Mouse (Mus musculus) hindbrain, embryonic 14.5 days (tissue): ENCODE results near the gene Ccdc127. TPM values are rescaled to one million over a fixed set of nuclear protein-coding genes. Genes with fewer than 3 reads are reported as not detected.

Experiments used
- ATAC-seq: fragments of 200-750 bp; cut with Nextera tagmentation; 2 replicates; pipeline ENCODE4 v1.8.0; 2017; ENCODE audit warnings: moderate number of reproducible peaks, mild to moderate bottlenecking, moderate TSS enrichment, moderate library complexity; ENCODE audit not compliant: low FRiP score
- DNase-seq: peaks from one replicate; pipeline ENCODE4 v3.0.0-alpha.2; 2015; ENCODE audit warnings: low spot score
- H3K27ac ChIP-seq: fragments of 300-500 bp; sonication (generic); 2 replicates; pipeline ENCODE4 v1.5.1; 2014; ENCODE audit warnings: mild to moderate bottlenecking, moderate library complexity
- H3K27me3 ChIP-seq: fragments of 300-500 bp; sonication (generic); 2 replicates; pipeline ENCODE4 v1.6.1; 2014; ENCODE audit warnings: mild to moderate bottlenecking, low read length, mixed read lengths; ENCODE audit not compliant: control insufficient read depth, insufficient read depth
- H3K36me3 ChIP-seq: fragments of 300-500 bp; sonication (generic); replicated peaks from 2 replicates; pipeline ENCODE4 v1.6.1; 2014; ENCODE audit not compliant: control insufficient read depth, insufficient read depth
- H3K4me1 ChIP-seq: fragments of 300-500 bp; sonication (generic); replicated peaks from 2 replicates; pipeline ENCODE4 v1.6.1; 2014; ENCODE audit warnings: antibody characterized with exemption, low read length, mixed read lengths; ENCODE audit not compliant: control insufficient read depth, insufficient read depth
- H3K4me2 ChIP-seq: fragments of 300-500 bp; sonication (generic); replicated peaks from 2 replicates; pipeline ENCODE4 v1.6.1; 2014; ENCODE audit warnings: mild to moderate bottlenecking, moderate library complexity
- H3K4me3 ChIP-seq: fragments of 300-500 bp; sonication (generic); replicated peaks from 2 replicates; pipeline ENCODE4 v1.5.1; 2014; ENCODE audit warnings: mild to moderate bottlenecking, low read length
- H3K9ac ChIP-seq: fragments of 300-500 bp; sonication (generic); 2 replicates; pipeline ENCODE4 v1.6.1; 2014
- H3K9me3 ChIP-seq: fragments of 300-500 bp; sonication (generic); 2 replicates; pipeline ENCODE4 v1.6.1; 2016; ENCODE audit warnings: low read length; ENCODE audit not compliant: control insufficient read depth
- WGBS: fragments of 180-500 bp; shearing (Covaris S2); extraction: QIAGEN DNeasy Blood & Tissue Kit; methylation state at CpG from one replicate; pipeline ENCODE4 v1.1.7; 2014; 5-methylcytosine and 5-hydroxymethylcytosine counted together
- microRNA counts: library from miRNA; unstranded; fragments of <30 nt; microRNA quantifications from one replicate; lab custom pipeline; 2016
- microRNA-seq: library from miRNA; unstranded; fragments of <30 nt; microRNA quantifications from one replicate; pipeline ENCODE4, GENCODE M21; 2016
- polyA plus RNA-seq: library from polyadenylated mRNA; unstranded; fragments of >200 nt; fragmentation: Nextera tagmentation; extraction: Ambion mirVana; gene quantifications from 2 replicates; pipeline ENCODE4 v1.2.1, GENCODE M21; 2014

The Ccdc127 gene
- polyA plus RNA-seq, 1 experiment from 2014 or later: 46.2 TPM

DNA sequence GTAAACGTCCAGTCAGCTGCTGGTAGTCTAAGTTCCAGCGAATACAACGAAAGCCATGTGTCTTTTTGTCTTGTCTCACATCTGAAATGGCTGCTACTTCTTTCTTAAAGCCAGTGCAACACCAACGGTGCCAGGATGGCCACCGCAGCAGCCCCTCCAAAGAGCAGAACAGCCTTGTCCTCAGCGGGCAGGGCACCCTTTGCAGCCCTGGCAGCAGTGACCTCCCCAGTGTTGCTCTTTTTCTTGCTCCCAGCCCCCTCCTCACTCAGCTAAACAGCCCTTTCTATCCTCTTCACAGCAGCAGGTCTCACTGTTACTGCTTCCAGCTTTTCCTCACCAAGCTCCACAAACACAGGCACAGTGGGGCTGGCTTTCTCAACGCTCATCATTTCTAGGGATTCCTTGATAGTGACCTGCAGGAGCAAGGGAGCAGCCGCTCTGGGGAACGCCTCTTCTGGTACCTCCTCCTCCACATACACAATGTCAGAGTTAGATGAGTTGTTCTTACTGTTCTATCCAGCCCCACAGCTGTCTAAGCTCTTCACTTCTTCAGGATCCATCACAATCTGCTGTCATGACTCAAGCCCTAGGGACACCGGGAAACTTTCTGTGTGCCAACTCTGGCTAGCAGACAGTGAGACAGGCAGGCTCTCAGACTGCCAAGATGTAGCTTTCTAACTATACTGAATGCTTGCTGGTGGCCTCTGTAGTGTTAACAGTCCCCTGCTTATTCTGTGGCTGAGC is 31.6 kb downstream of the Ccdc127 start:
- Histone ChIP-seq H3K9me3 (no peaks in the 10 kb centered on the region), H3K4me1 (peaks cover 6% of the 10 kb centered on the region; the same call in 1 of the 2 replicates), H3K4me2 (no peak overlapping the region), H3K9ac (no peak overlapping the region), H3K27me3 (no peaks in the 10 kb centered on the region), H3K27ac (no peak overlapping the region), H3K36me3 (0 out of 2 replicates have a peak, but pooled peaks cover 6% of the 10 kb centered on the region), H3K4me3 (no peak overlapping the region)
- ATAC-seq (peak; percentile 60; the same call in 1 of the 2 replicates), DNase-seq (no peak)
- WGBS: 73% methylated on average over 10 of the region's 10 CpGs

DNA sequence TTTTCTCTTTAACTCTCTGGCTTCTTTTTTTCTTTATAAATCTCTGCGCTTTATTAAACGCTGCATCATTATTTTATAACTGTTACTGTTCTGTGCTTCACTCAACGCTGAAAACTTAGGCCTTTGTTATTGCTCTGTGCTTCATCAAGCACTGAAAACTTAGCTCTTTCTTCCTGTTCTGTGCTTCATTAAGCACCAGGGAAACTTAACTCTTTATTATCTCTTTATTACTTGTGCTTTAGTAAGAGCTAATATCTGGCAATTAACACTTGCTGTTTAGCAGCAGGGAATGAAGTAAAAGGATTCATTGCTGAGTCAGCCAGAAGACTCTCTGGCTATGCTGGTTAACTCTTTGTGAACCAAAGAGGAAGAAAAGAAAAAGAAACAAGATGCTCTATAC is 32.2 kb downstream of the Ccdc127 start:
- Histone ChIP-seq H3K9ac (no peak overlapping the region), H3K36me3 (0 out of 2 replicates have a peak, but pooled peaks cover 3% of the 10 kb centered on the region), H3K4me2 (no peak overlapping the region), H3K27me3 (no peaks in the 10 kb centered on the region), H3K27ac (no peak overlapping the region), H3K4me3 (no peak overlapping the region), H3K9me3 (no peaks in the 10 kb centered on the region), H3K4me1 (peaks cover 6% of the 10 kb centered on the region; the same call in 1 of the 2 replicates)
- ATAC-seq: peak; percentile 43; the same call in 1 of the 2 replicates
- no peak for DNase-seq
- WGBS: 70% methylated on average over 3 of the region's 3 CpGs

DNA sequence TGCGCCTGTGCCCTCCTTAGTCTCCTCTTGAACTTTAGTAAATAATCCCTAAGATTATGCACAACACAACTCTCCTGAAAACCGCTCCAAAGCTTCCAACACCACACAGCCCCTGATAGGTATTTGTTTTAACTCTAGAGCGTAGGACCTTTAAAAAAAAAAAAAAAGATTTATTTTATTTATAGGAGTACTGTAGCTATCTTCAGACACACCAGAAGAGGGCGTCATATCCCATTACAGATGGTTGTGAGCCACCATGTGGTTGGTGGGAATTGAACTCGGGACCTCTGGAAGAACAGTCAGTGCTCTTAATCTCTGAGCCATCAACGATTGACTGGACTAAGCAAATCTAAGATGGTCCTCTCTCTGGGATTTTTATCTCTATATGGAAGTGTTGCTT is 39.6 kb downstream of the Ccdc127 start:
- 72% methylated on average over 6 of the region's 6 CpGs for WGBS

DNA sequence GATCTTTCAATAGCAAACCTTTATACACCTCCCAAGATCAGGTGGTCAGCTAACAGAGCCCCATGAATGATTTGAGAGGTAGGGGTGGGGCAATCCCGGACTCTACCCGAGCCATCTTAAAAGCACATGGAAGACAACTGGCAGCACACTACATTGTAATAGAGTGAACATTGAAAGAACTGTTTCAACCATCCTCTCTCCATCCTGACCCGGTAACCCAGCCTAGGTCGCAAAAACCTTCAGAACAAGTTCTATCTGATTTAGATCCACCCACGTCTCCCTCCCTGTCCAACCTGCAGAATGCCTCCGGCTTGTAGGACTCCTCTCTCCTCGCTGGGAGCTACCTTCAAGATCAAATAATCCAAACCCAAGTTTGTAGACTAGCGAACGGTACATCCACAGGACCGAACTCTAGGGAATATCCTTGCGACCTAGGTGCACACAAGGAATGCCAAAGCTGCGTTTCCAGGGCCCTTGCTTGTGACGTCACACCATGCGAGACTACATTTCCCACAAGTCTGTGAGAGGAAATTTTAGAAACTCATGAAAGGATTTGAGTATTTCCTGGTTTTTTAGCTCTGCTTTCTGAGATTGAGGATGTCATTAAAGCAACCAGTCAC is 40.4 kb downstream of the Ccdc127 start, which contains the start of gene Zfp72:
TSS of gene Zfp72 (minus strand) at position 466 of the 620 bp plus-strand sequence.
- Histone ChIP-seq H3K4me1 (0 out of 2 replicates have a peak, but pooled peaks cover 7% of the 10 kb centered on the region), H3K4me3 (peak within 1 kb of the TSS; percentile 56), H3K4me2 (peak within 1 kb of the TSS; percentile 60), H3K9ac (peak within 1 kb of the TSS; percentile 74), H3K27ac (no peak within 1 kb of the TSS), H3K27me3 (no peaks in the 10 kb centered on the region), H3K9me3 (no peaks in the 10 kb centered on the region), H3K36me3 (no peaks in the 10 kb centered on the region)
- peak; percentile 93 for ATAC-seq
- WGBS: 1% methylated on average over 14 of the region's 14 CpGs
- DNase-seq: peak; percentile 88

More for the DNA sequence above, 39.6 kb downstream of the Ccdc127 start:
- H3K27me3 ChIP-seq: no peaks in the 10 kb centered on the region
- peak overlapping the region; percentile 56 for H3K4me3 ChIP-seq
- DNase-seq: no peak
- 0 out of 2 replicates have a peak, but pooled peaks cover 7% of the 10 kb centered on the region for H3K4me1 ChIP-seq
- H3K9me3 ChIP-seq: no peaks in the 10 kb centered on the region
- 0 out of 2 replicates have a peak, but pooled peaks have one; percentile 4 for ATAC-seq
- no peaks in the 10 kb centered on the region for H3K36me3 ChIP-seq
- peak overlapping the region; percentile 60 for H3K4me2 ChIP-seq
- peak overlapping the region; percentile 74; the same call in 1 of the 2 replicates for H3K9ac ChIP-seq
- H3K27ac ChIP-seq: no peak overlapping the region

DNA sequence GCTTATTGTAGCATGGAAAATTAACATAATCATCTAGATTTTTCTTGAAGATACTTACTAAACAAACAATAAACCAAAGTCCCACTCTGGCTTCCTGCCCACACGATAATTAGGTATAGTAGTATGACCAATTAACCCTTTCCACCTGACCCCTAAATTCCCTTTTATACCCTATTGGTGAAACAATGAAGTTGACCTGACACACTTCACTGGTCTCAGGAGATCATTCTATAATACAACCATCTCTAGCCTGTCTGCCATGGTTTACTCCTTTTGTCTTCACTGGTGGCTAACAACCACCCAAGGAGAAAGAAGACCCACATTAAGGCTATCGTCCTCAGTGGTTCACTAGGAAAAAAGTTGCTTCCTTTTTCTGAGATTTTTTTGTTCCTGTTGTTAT is 41.0 kb downstream of the Ccdc127 start:
- Histone ChIP-seq H3K9ac (no peak overlapping the region), H3K36me3 (no peaks in the 10 kb centered on the region), H3K27ac (no peak overlapping the region), H3K4me1 (0 out of 2 replicates have a peak, but pooled peaks cover 7% of the 10 kb centered on the region), H3K4me3 (no peak overlapping the region), H3K9me3 (no peaks in the 10 kb centered on the region), H3K27me3 (no peaks in the 10 kb centered on the region), H3K4me2 (no peak overlapping the region)
- 75% methylated on average over 2 of the region's 2 CpGs for WGBS
- ATAC-seq (no peak), DNase-seq (no peak)

DNA sequence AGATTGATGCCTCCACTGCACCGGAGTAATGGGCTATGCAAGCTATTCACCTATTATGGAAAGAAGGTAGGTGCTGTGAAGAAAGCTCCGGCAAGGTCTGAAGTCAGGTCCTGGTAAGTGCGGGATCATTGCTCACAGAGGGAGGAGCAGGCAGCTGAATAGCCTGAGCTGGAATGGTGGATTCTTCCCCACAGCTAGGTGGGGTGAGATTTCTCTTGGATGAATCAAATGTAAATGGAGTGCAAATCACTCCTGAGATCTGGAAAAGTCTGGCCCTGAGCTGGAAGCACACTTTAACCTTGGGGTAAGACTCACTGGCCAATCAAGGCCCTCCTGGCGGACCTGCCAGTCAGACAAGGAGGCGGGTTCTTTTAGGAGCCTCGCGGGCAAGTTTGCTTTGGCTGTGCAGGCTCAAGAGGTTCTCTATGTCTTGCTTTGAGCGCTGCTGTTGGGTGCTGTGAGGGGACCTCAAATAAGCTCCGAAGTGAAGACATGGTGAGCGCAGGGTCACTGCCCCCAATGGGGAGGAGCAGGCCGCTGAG is 49.3 kb downstream of the Ccdc127 start, which contains the start of gene Ftl1-ps1:
TSS of gene Ftl1-ps1 (plus strand) at position 397 of the 542 bp plus-strand sequence.
- DNase-seq: no peak
- ATAC-seq: no peak
- 13% methylated on average over 11 of the region's 11 CpGs for WGBS

More for the DNA sequence above, 49.3 kb downstream of the Ccdc127 start, which contains the start of gene Ftl1-ps1:
- H3K27ac ChIP-seq: no peak within 1 kb of the TSS
- H3K9me3 ChIP-seq: no peaks in the 10 kb centered on the region
- no peak within 1 kb of the TSS for H3K4me3 ChIP-seq
- H3K4me1 ChIP-seq: no peaks in the 10 kb centered on the region
- 0 out of 2 replicates have a peak, but pooled peaks cover 4% of the 10 kb centered on the region for H3K27me3 ChIP-seq
- no peak within 1 kb of the TSS; the same call in 1 of the 2 replicates for H3K4me2 ChIP-seq
- H3K36me3 ChIP-seq: no peaks in the 10 kb centered on the region
- no peak within 1 kb of the TSS for H3K9ac ChIP-seq

MicroRNAs within 50 kb of the gene (microRNA counts, 519-probe panel; counts per million panel counts)
- not detected for microRNA mmu-miR-692 (lab: Ali Mortazavi, UCI)

Small RNAs within 50 kb of the gene (microRNA-seq; reads per million reads assigned to microRNA genes)
- gene Mir692-3: not detected

Other genes starting within 250 kb of the Ccdc127 start
- 0.46 TPM in 1 of 2 replicates, not detected in the other for gene Slc9a3, start 228.9 kb upstream of the Ccdc127 start, polyA plus RNA-seq
- gene Exoc3, start 141.6 kb upstream of the Ccdc127 start, polyA plus RNA-seq: 125 and 133 TPM in 2 replicates
- 0.51 and 0.52 TPM in 2 replicates for gene Ahrr, start 58.0 kb upstream of the Ccdc127 start, polyA plus RNA-seq
- 126 and 138 TPM in 2 replicates for gene Pdcd6, start 32.7 kb upstream of the Ccdc127 start, polyA plus RNA-seq
- gene Sdha, start within 50 bp of the Ccdc127 start, polyA plus RNA-seq: 195 and 217 TPM in 2 replicates
- gene Lrrc14b, start 13.7 kb downstream of the Ccdc127 start, polyA plus RNA-seq: not detected in 2 replicates
- 6.9 and 10.3 TPM in 2 replicates for gene Zfp72, start 40.5 kb downstream of the Ccdc127 start, polyA plus RNA-seq
- gene Ftl1-ps1, start 49.4 kb downstream of the Ccdc127 start, polyA plus RNA-seq: 74.7 and 91.2 TPM in 2 replicates
- 15.6 and 17.0 TPM in 2 replicates for gene Zfp825, start 143.7 kb downstream of the Ccdc127 start, polyA plus RNA-seq